Mouse (Mus musculus): Measurements from ENCODE around the gene Lars2. TPM values are rescaled to one million over a fixed set of nuclear protein-coding genes. Genes with fewer than 3 reads are reported as not detected.

Lars2 gene
- polyA plus RNA-seq, 1 experiment = 4,688 TPM

DNA sequence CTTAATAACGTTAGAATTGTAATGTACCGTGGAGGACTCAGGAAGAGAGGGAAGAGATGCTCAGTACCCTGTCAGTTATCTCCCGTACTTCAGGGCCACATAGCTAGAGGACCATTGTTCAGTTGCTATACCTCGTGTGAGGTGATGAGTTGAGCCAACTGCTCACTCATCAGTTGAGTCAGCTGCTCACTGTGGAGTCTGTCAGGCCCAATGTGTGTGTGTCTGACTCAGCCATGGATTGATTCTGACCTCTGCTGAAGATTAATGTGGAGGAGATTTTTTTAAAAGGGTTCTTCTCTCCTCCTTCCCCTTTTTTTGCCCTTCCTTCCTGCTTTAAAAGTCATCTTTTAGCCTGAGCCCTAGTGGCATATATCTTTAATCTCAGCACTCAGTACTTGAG is 133.8 kb downstream of the Lars2 start:
- H3K4me1 ChIP-seq (ENCODE audit: control insufficient read depth, insufficient read depth, low read length) = peaks cover 5% of the 10 kb centered on the region
- H3K27ac ChIP-seq (ENCODE audit: insufficient read depth, low read length) = no peak overlapping the region
- H3K4me3 ChIP-seq (ENCODE audit: insufficient read depth, low read length) = no peak overlapping the region
- TF ChIP-seq POLR2A (IDR thresholded peaks at IDR 0.05; ENCODE audit: extremely low read depth, insufficient read depth, low read length) (no peak), CTCF (IDR thresholded peaks at IDR 0.05; ENCODE audit: extremely low read depth, insufficient read depth, low read length) (no peak)

DNA sequence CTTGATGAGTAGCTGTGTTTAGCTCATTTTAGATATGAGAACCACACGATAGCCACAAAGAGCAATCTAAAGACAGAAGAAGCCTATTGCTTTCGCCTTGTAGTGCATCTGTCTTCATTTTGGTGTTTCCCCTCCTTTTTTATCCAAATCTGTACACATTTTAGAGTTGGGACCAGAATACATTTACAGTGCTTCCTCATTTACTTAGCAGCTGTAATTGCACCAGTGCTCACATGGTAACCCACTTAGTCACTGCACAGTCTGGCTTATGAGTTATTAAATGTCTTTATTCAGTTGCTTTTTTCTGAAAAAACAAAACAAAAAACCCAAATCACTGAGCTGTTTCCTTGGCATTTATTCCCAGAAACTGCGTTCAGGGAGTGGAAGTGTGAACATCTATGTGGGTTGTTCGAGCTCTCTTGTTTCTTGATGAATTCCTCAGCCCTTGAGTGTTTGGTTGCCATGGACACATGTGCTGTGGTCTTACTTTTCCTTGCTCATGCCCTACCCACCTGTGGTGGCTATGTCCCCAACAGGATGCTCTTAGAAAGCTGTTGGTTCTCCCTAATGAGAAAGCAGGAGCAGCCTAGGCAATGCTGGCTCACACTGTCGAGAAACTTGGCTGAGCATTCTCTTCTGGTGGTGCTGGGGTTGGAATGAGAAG is 136.6 kb downstream of the Lars2 start:
- peaks cover 5% of the 10 kb centered on the region; the same call in 1 of the 2 replicates for H3K4me1 ChIP-seq (ENCODE audit: control insufficient read depth, insufficient read depth, low read length)
- no peak overlapping the region for H3K4me3 ChIP-seq (ENCODE audit: insufficient read depth, low read length)
- TF ChIP-seq POLR2A (IDR thresholded peaks at IDR 0.05; ENCODE audit: extremely low read depth, insufficient read depth, low read length) (no peak), CTCF (IDR thresholded peaks at IDR 0.05; ENCODE audit: extremely low read depth, insufficient read depth, low read length) (no peak)
- peak overlapping the region; percentile 60; the same call in 1 of the 2 replicates for H3K27ac ChIP-seq (ENCODE audit: insufficient read depth, low read length)

DNA sequence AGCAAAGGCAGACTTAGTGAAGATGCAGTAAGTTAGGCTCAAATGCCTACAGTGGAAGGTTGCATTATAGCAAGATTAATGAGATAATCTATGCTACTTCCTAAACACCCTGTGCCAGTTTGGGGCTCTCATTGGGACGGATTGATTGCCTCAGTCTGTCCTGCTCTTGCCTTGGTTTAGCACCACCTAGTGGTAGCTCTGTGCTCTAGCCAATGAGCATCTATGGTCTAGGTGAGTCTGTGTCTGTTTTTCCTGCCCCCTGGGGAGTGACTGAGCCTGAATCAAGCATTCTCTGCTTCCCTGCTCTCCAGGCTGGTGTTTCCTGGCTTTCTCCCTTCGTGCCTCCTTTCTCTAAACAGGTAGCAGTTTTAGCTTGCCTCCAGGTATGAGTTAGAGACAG is 137.6 kb downstream of the Lars2 start:
- peaks cover 5% of the 10 kb centered on the region; the same call in 1 of the 2 replicates for H3K4me1 ChIP-seq (ENCODE audit: control insufficient read depth, insufficient read depth, low read length)
- H3K4me3 ChIP-seq (ENCODE audit: insufficient read depth, low read length) = no peak overlapping the region
- H3K27ac ChIP-seq (ENCODE audit: insufficient read depth, low read length) = no peak overlapping the region
- no peak for TF ChIP-seq POLR2A (IDR thresholded peaks at IDR 0.05; ENCODE audit: extremely low read depth, insufficient read depth, low read length)
- peak; percentile 89 for TF ChIP-seq CTCF (IDR thresholded peaks at IDR 0.05; ENCODE audit: extremely low read depth, insufficient read depth, low read length)

DNA sequence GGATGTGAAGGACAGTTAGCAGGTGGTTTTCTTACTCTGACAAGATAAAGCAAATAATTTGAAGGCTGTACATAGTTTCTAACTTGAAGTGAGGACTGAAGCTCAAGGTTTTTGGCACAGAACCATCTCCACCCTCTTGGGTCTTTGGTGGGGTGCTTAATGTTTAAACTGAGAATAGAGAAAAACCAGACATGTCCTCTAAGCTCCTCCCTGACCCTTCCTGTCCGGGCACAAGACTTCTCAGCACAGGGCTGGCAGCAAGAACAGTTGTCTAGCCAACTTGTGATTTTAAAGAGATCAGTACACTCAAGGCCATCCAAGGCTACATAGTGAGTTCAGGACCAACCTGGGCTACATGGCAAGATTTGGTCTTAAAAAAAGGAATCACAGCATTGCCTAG is 138.9 kb downstream of the Lars2 start:
- Histone ChIP-seq H3K4me3 (ENCODE audit: insufficient read depth, low read length) (no peak overlapping the region), H3K4me1 (ENCODE audit: control insufficient read depth, insufficient read depth, low read length) (peaks cover 10% of the 10 kb centered on the region), H3K27ac (ENCODE audit: insufficient read depth, low read length) (no peak overlapping the region)
- TF ChIP-seq CTCF (IDR thresholded peaks at IDR 0.05; ENCODE audit: extremely low read depth, insufficient read depth, low read length) (no peak), POLR2A (IDR thresholded peaks at IDR 0.05; ENCODE audit: extremely low read depth, insufficient read depth, low read length) (no peak)

DNA sequence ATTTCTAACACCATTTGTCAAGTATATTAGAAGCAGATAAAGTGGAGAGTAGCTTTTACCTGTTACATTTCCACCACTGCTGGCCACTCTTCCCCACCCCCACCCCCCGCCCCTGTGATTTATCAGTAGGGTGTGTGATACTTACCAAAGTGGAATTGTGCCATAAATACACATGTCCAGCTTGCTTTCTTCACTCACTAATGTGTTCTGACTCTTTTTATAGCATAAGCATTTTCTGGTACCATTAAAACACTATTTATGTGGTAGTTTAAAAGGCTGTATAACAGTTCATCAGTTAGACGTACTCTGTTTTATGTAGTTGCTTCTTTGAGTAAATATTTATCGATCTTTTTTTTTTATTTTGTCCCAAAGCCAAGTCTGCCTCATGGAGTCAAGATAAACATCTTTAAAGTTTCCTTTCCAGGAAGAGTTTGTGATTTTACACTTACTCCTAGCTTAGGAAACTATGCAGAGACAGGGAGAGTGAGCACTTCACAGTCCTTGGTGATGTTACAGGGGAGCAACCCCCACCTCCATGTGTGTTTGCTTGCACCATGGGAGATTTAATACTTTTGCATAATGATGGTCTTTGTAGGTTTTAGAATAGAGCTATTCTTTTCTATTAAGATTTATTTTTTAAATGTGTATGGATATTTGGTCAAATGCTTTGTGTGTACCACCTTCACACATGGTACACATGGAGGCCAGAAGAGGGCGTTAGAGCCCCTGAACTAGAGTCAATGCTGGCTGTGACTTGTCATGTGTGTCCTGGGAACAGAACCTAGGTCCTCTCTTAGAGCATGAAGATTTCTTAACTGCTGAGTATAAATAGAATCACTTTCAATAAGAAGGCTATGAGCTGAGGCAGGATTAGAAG is 139.8 kb downstream of the Lars2 start:
- Histone ChIP-seq H3K27ac (ENCODE audit: insufficient read depth, low read length) (no peak overlapping the region), H3K4me3 (ENCODE audit: insufficient read depth, low read length) (no peak overlapping the region), H3K4me1 (ENCODE audit: control insufficient read depth, insufficient read depth, low read length) (peaks cover 11% of the 10 kb centered on the region)
- TF ChIP-seq POLR2A (IDR thresholded peaks at IDR 0.05; ENCODE audit: extremely low read depth, insufficient read depth, low read length) = no peak
- TF ChIP-seq CTCF (IDR thresholded peaks at IDR 0.05; ENCODE audit: extremely low read depth, insufficient read depth, low read length) = no peak

DNA sequence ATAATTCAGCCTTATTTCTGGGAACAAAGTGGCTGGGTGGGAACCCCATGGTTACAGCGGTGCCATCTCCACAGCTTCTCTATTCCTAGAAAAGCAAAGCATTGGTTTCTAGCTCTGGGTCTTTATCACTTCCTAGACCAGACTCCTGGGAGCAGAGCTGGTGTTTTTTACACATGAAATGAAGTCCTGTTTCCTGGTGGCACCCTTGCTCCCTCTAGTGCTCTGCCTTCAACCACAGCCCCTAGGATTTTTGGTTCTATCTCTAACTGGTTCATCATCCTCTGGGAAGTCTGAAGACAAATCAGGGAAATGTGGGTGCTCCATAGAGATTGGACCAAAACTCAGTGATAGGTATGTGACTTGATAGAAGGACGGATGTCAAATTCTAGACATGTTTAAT is 140.7 kb downstream of the Lars2 start:
- H3K4me1 ChIP-seq (ENCODE audit: control insufficient read depth, insufficient read depth, low read length) = peaks cover 9% of the 10 kb centered on the region
- no peak overlapping the region for H3K4me3 ChIP-seq (ENCODE audit: insufficient read depth, low read length)
- H3K27ac ChIP-seq (ENCODE audit: insufficient read depth, low read length) = no peak overlapping the region
- no peak for TF ChIP-seq POLR2A (IDR thresholded peaks at IDR 0.05; ENCODE audit: extremely low read depth, insufficient read depth, low read length)
- peak; percentile 50 for TF ChIP-seq CTCF (IDR thresholded peaks at IDR 0.05; ENCODE audit: extremely low read depth, insufficient read depth, low read length)

DNA sequence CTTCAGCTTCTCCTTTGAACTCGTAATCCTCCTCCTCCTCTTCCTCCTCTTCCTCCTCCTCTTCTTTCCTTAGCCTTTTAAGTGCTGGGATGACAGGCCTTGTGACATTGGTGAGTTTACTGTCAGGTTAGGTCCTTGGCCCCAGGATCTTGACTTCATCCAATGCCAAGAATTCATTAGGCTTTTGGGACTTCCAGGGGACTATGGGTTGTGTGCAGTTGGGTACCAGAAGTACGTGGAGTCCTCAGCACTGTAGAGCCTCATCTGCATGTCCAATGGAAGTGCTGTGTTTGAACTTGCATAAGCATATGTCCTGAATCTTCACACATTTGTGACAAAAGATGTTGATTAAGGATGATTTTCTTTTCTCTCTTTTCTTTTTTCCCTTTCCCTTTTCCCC is 142.3 kb downstream of the Lars2 start:
- Histone ChIP-seq H3K4me1 (ENCODE audit: control insufficient read depth, insufficient read depth, low read length) (peaks cover 5% of the 10 kb centered on the region), H3K27ac (ENCODE audit: insufficient read depth, low read length) (no peak overlapping the region), H3K4me3 (ENCODE audit: insufficient read depth, low read length) (no peak overlapping the region)
- TF ChIP-seq POLR2A (IDR thresholded peaks at IDR 0.05; ENCODE audit: extremely low read depth, insufficient read depth, low read length) = no peak
- TF ChIP-seq CTCF (IDR thresholded peaks at IDR 0.05; ENCODE audit: extremely low read depth, insufficient read depth, low read length) = no peak

DNA sequence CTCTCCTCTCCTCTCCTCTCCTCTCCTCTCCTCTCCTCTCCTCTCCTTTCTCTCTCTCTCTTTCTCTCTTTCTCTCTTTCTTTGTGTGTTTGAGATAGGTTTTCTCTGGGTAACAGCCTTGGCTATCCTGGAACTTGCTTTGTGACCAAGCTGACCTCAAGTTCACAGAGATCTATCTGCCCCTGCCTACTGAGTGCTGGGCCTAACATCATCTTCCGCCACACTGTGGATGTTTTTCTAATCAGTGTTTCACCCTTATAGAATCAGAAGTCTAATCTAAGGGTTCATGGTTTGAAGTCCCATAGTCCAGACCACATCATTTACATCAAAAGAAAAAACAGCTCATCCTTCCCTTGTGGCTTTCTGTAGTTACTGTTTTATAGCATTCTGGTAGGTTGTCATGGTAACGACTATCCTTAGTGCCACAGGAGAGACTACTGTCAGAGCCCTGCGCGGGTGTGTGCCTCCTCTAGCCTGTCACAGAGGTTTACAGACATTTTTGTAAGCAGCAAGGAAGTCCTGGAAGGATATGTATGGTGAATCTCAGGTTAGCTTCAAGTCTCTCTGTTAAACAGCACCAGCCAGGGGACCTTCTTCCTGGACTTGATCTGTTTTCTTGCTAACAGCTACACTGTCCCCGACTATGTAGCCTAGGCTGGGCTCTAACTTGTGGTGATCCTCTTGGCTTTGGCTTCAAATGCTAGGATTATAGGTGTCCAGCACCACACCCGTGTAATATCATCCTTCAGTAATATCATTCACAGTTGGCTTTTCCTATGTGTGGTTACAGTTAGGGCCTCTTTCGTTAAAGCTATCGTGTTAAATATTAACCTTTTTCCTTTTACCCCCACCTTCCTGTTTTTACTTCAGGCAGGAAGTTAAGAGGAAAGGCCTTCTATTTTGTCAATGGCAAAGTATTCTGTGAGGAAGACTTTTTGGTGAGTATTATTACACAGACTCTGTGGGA is 143.2 kb downstream of the Lars2 start:
- Histone ChIP-seq H3K27ac (ENCODE audit: insufficient read depth, low read length) (no peak overlapping the region; the same call in 1 of the 2 replicates), H3K4me3 (ENCODE audit: insufficient read depth, low read length) (no peak overlapping the region), H3K4me1 (ENCODE audit: control insufficient read depth, insufficient read depth, low read length) (peaks cover 5% of the 10 kb centered on the region)
- TF ChIP-seq POLR2A (IDR thresholded peaks at IDR 0.05; ENCODE audit: extremely low read depth, insufficient read depth, low read length) (no peak), CTCF (IDR thresholded peaks at IDR 0.05; ENCODE audit: extremely low read depth, insufficient read depth, low read length) (no peak)

DNA sequence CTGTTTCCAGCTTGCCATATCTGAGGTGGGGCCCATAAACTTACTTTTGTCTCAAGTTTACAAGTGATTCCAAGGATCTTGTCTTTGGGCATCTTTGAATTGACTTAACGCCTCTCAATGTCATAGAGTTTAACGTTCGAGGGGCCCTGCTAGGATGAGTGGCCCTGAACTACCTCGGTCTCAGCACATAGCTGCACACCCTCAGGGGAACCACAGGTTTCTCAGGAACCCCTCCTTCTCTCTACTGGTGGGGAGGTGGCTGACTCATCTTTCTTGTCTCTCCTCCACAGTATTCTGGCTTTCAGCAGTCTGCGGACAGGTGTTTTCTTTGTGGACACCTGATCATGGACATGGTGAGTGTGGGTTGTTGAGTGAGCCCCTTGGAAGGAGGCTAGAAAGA is 144.2 kb downstream of the Lars2 start:
- TF ChIP-seq CTCF (IDR thresholded peaks at IDR 0.05; ENCODE audit: extremely low read depth, insufficient read depth, low read length) = no peak
- no peak for TF ChIP-seq POLR2A (IDR thresholded peaks at IDR 0.05; ENCODE audit: extremely low read depth, insufficient read depth, low read length)
- Histone ChIP-seq H3K4me3 (ENCODE audit: insufficient read depth, low read length) (no peak overlapping the region), H3K4me1 (ENCODE audit: control insufficient read depth, insufficient read depth, low read length) (peaks cover 5% of the 10 kb centered on the region)

More for the DNA sequence above, 144.2 kb downstream of the Lars2 start:
- H3K27ac ChIP-seq (ENCODE audit: insufficient read depth, low read length) = no peak overlapping the region

Other genes starting within 250 kb of the Lars2 start
- gene Clec3b, start 216.0 kb upstream of the Lars2 start, polyA plus RNA-seq (2012; rRNA removed) = 4.0 and 4.5 TPM in 2 replicates
- gene Cdcp1, start 150.9 kb upstream of the Lars2 start, polyA plus RNA-seq (2012; rRNA removed) = 0.65 and 0.66 TPM in 2 replicates
- 44.8 and 53.4 TPM in 2 replicates for gene Tmem158, start 106.2 kb upstream of the Lars2 start, polyA plus RNA-seq (2012; rRNA removed)
- 8.0 and 9.0 TPM in 2 replicates for gene Limd1, start 111.8 kb downstream of the Lars2 start, polyA plus RNA-seq (2012; rRNA removed)
- gene Sacm1l, start 162.8 kb downstream of the Lars2 start, polyA plus RNA-seq (2012; rRNA removed) = 35.9 and 37.0 TPM in 2 replicates